Comparison of ENCODE assay signal across 25 mouse cellular contexts in the genomic region with DNA sequence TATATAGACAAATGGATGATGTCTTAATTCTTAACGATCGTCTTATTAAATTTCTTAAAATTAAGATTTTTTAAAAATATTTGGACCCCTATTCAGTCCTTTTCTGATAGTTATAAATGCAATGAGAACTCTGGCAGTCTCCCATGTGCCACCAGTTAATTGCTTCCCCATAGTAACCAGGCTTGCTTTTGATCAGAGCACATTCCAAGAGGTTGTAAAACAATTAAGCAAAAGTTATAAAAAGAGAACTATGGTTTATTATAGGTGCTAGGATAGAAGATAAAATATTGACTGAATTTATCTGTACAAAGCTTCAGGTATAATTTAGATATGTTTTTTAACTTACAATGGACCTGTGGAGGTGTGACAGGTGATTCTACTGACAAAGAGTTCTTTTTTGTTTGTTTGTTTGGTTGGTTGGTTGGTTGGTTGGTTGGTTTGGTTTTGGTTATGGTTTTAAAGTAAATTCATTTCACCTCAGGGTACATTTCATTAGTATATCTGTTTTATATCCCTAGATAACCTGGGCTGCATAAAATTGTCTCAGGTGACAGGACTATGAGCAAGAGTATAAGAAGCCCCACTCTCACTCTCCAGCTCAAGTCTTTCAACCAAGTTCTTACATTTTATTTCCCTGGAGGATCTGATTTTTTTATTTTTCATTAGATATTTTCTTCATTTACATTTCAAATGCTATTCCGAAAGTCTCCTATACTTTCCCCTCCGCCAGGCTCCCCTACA. TPM values are rescaled to one million over a fixed set of nuclear protein-coding genes. Genes with fewer than 3 reads are reported as not detected.
"Had no signal": no experiment of that assay in that cellular context is flagged by ENCODE, and none has a peak within 500 bp of the region (broad histone marks: within the 10 kb centered on the region; RNA-seq: fewer than 3 reads in every experiment).

No protein-coding gene starts in this region.

- H3K9me3 ChIP-seq: midbrain, embryonic 13.5 days; stomach, embryonic 15.5 days had no signal

- H3K36me3 ChIP-seq: lung, embryonic 15.5 days; midbrain, embryonic 13.5 days; midbrain, embryonic 15.5 days; neural tube, embryonic 12.5 days; stomach, embryonic 15.5 days had no signal

- H3K4me3 ChIP-seq: lung, embryonic 15.5 days; megakaryocyte, embryonic 14.5 days; midbrain, embryonic 13.5 days; midbrain, embryonic 15.5 days; neural tube, embryonic 12.5 days; stomach, embryonic 15.5 days had no signal

- ATAC-seq: lung, postnatal 0 days; midbrain, embryonic 13.5 days; midbrain, embryonic 15.5 days had no signal

- DNase-seq: lung, adult 2 months; lung, postnatal 14 days; lung, postnatal 36 days; right cerebral cortex, postnatal 14 days; thymus, adult 2 months; thymus, postnatal 25 days; thymus, postnatal 4 days had no signal

- H3K27me3 ChIP-seq: lung, embryonic 15.5 days; megakaryocyte, embryonic 14.5 days; midbrain, embryonic 13.5 days; midbrain, embryonic 15.5 days; neural tube, embryonic 12.5 days; stomach, embryonic 15.5 days had no signal

- H3K27ac ChIP-seq: lung, embryonic 15.5 days; macrophage; midbrain, embryonic 13.5 days; midbrain, embryonic 15.5 days; neural tube, embryonic 12.5 days; stomach, embryonic 15.5 days; stomach, postnatal 0 days had no signal

- H3K4me2 ChIP-seq: lung, embryonic 15.5 days; midbrain, embryonic 11.5 days; midbrain, embryonic 13.5 days; midbrain, embryonic 15.5 days; neural tube, embryonic 12.5 days; stomach, embryonic 15.5 days had no signal

- H3K9ac ChIP-seq: lung, embryonic 15.5 days; midbrain, embryonic 13.5 days; midbrain, embryonic 15.5 days; neural tube, embryonic 12.5 days; stomach, embryonic 15.5 days had no signal

- H3K4me1 ChIP-seq: lung, embryonic 15.5 days; megakaryocyte, embryonic 14.5 days; midbrain, embryonic 13.5 days; midbrain, embryonic 15.5 days; neural tube, embryonic 12.5 days; stomach, embryonic 15.5 days had no signal

RNA-seq across cellular contexts. Expression of a gene that starts 23.7 kb away (rescaled TPM):
- total RNA-seq: megakaryocyte progenitor cell, adult 5-6 weeks; midbrain, postnatal 0 days; monocyte, adult 5-6 weeks; neutrophil, adult 5-6 weeks had no signal
- polyA plus RNA-seq: lung, adult 2 months; lung, embryonic 15.5 days; lung, postnatal 0 days; macrophage; midbrain, embryonic 11.5 days; midbrain, embryonic 13.5 days; midbrain, embryonic 15.5 days; midbrain, postnatal 0 days; neural tube, embryonic 12.5 days; neural tube, embryonic 14.5 days; spleen, adult 2 months; stomach, embryonic 15.5 days; stomach, postnatal 0 days; testis, adult 2 months; thymus, adult 2 months; urinary bladder, adult 2 months had no signal

RNA-seq across cellular contexts. Expression of a gene that starts 42.2 kb away (rescaled TPM):
- total RNA-seq: megakaryocyte progenitor cell, adult 5-6 weeks; midbrain, postnatal 0 days; monocyte, adult 5-6 weeks; neutrophil, adult 5-6 weeks had no signal
- polyA plus RNA-seq: lung, adult 2 months; lung, embryonic 15.5 days; lung, postnatal 0 days; macrophage; midbrain, embryonic 11.5 days; midbrain, embryonic 13.5 days; midbrain, embryonic 15.5 days; midbrain, postnatal 0 days; neural tube, embryonic 12.5 days; neural tube, embryonic 14.5 days; spleen, adult 2 months; stomach, embryonic 15.5 days; stomach, postnatal 0 days; testis, adult 2 months; thymus, adult 2 months; urinary bladder, adult 2 months had no signal
